Mouse (Mus musculus) bone marrow macrophage, adult 2 months (primary cell): ENCODE measurements around the gene Nsl1.

ENCODE experiments used
- CTCF ChIP-seq: IDR thresholded peaks from 2 replicates; pipeline ENCODE4 v1.5.1; 2012; ENCODE audit warnings: low read depth, mild to moderate bottlenecking, low read length, moderate library complexity
- POLR2A ChIP-seq: IDR thresholded peaks from 2 replicates; pipeline ENCODE4 v1.6.1; 2012; ENCODE audit warnings: mild to moderate bottlenecking, low read depth, low read length, borderline replicate concordance

DNA sequence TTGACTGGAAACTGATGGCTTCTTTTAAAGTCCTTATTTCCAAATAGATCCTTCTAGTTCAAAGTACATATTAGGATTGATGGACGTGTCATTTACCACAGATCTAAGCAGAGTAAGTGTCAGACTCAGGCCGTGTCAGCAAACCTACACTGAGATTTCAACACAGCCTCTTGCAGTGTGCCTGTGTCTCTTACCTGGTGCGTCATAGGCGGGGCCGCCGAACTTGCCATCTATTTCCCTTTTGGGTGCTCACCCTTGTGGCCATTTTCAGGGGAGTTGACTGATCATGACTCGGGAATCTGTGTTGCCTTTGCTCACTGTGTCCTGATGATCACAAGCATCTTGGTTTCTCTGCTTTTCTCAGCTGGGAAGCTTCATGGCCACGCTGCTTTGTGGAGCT is 20.4 kb downstream of the Nsl1 start:
- TF ChIP-seq CTCF (no peak), POLR2A (no peak)
